Mouse (Mus musculus) lung, postnatal 25 days (tissue): ENCODE results near the gene Grb10.

Experiments
- DNase-seq: peaks from one replicate; pipeline ENCODE4 v3.0.0; 2022; ENCODE audit warnings: low spot score

The Grb10 gene

GRCm38 (mm10) chr11:11945766-11946165 lies 92.7 kb downstream of the Grb10 start:
- DNase-seq, result no peak

GRCm38 (mm10) chr11:11944814-11945213 lies 93.7 kb downstream of the Grb10 start:
- DNase-seq, result no peak

GRCm38 (mm10) chr11:11944082-11944349 lies 94.5 kb downstream of the Grb10 start:
- DNase-seq, result no peak

- DNase-seq, result no peak
Measured at GRCm38 (mm10) chr11:11943240-11944081, 95.0 kb downstream of the Grb10 start.

GRCm38 (mm10) chr11:11942320-11943217 lies 95.9 kb downstream of the Grb10 start:
- no peak for DNase-seq

- DNase-seq, result no peak
Measured at GRCm38 (mm10) chr11:11940833-11941681, 97.4 kb downstream of the Grb10 start.

GRCm38 (mm10) chr11:11939611-11940010 lies 98.9 kb downstream of the Grb10 start:
- DNase-seq, result no peak

- no peak for DNase-seq
Measured at GRCm38 (mm10) chr11:11938591-11938990, 99.9 kb downstream of the Grb10 start.

- no peak for DNase-seq
Measured at GRCm38 (mm10) chr11:11937340-11938030, 101.0 kb downstream of the Grb10 start.

- DNase-seq, result no peak
Measured at GRCm38 (mm10) chr11:11934808-11935207, 103.7 kb downstream of the Grb10 start.

- peak; percentile 18 for DNase-seq
Measured at GRCm38 (mm10) chr11:11932102-11932789, 106.2 kb downstream of the Grb10 start.

GRCm38 (mm10) chr11:11931688-11932087 lies 106.8 kb downstream of the Grb10 start:
- DNase-seq, result no peak

GRCm38 (mm10) chr11:11930527-11930926 lies 108.0 kb downstream of the Grb10 start:
- no peak for DNase-seq

GRCm38 (mm10) chr11:11929059-11929458 lies 109.4 kb downstream of the Grb10 start:
- no peak for DNase-seq

- DNase-seq, result no peak
Measured at GRCm38 (mm10) chr11:11928586-11928985, 109.9 kb downstream of the Grb10 start.

GRCm38 (mm10) chr11:11923900-11924299 lies 114.6 kb downstream of the Grb10 start:
- no peak for DNase-seq

GRCm38 (mm10) chr11:11923345-11923744 lies 115.1 kb downstream of the Grb10 start:
- no peak for DNase-seq

- no peak for DNase-seq
Measured at GRCm38 (mm10) chr11:11922106-11922505, 116.4 kb downstream of the Grb10 start.

- peak; percentile 47 for DNase-seq
Measured at GRCm38 (mm10) chr11:11907703-11908413, 130.6 kb downstream of the Grb10 start.

- no peak for DNase-seq
Measured at GRCm38 (mm10) chr11:11905518-11905917, 133.0 kb downstream of the Grb10 start.
